Mouse (Mus musculus) cortical plate, adult 2 months (tissue): ENCODE results near the gene Enthd1.

Experiments used
- CTCF ChIP-seq: fragments of 200-500 bp; IDR thresholded peaks from 2 replicates; pipeline ENCODE4 v1.5.1; 2011; ENCODE audit warnings: mild to moderate bottlenecking, control low read depth, low read length; ENCODE audit not compliant: insufficient read depth; ENCODE audit errors: extremely low read depth
- POLR2A ChIP-seq: fragments of 200-500 bp; IDR thresholded peaks from 2 replicates; pipeline ENCODE4 v1.6.1; 2011; ENCODE audit warnings: mild to moderate bottlenecking, low read length, control low read depth; ENCODE audit not compliant: insufficient read depth; ENCODE audit errors: extremely low read depth

- TF ChIP-seq CTCF (no peak), POLR2A (no peak)
Measured at GRCm38 (mm10) chr15:80570226-80570625, 5.3 kb upstream of the Enthd1 start.
